Mouse (Mus musculus) liver, embryonic 13.5 days (tissue): ENCODE data around the gene BC055324. TPM values are rescaled to one million over a fixed set of nuclear protein-coding genes. Genes with fewer than 3 reads are reported as not detected.
"Not testable (repeated sequence)": the region's sequence is repeated elsewhere in the genome, so short reads cannot be mapped to it uniquely, and the experiment has no call there.

Experiments
- ATAC-seq: fragments of 200-750 bp; cut with Nextera tagmentation; 2 replicates; pipeline ENCODE4 v1.8.0; 2017; ENCODE audit warnings: low read depth, mild to moderate bottlenecking, moderate number of reproducible peaks, moderate library complexity
- DNase-seq: peaks from one replicate; pipeline ENCODE4 v3.0.0; 2022
- H3K27ac ChIP-seq: fragments of 300-500 bp; sonication (generic); 2 replicates; pipeline ENCODE4 v1.5.1; 2015; ENCODE audit warnings: moderate library complexity, mild to moderate bottlenecking, inconsistent platforms
- H3K27me3 ChIP-seq: fragments of 300-500 bp; sonication (generic); 2 replicates; pipeline ENCODE4 v1.6.1; 2015; ENCODE audit warnings: mild to moderate bottlenecking, inconsistent platforms
- H3K36me3 ChIP-seq: fragments of 300-500 bp; sonication (generic); 2 replicates; pipeline ENCODE4 v1.6.1; 2015; ENCODE audit warnings: mild to moderate bottlenecking, inconsistent platforms
- H3K4me1 ChIP-seq: fragments of 300-500 bp; sonication (generic); replicated peaks from 2 replicates; pipeline ENCODE4 v1.6.1; 2015; ENCODE audit warnings: inconsistent platforms
- H3K4me2 ChIP-seq: fragments of 300-500 bp; sonication (generic); 2 replicates; pipeline ENCODE4 v1.6.1; 2015; ENCODE audit warnings: inconsistent platforms, mild to moderate bottlenecking, moderate library complexity
- H3K4me3 ChIP-seq: fragments of 300-500 bp; sonication (generic); replicated peaks from 2 replicates; pipeline ENCODE4 v1.5.1; 2015; ENCODE audit warnings: mild to moderate bottlenecking, inconsistent platforms
- H3K9ac ChIP-seq: fragments of 300-500 bp; sonication (generic); 2 replicates; pipeline ENCODE4 v1.6.1; 2015; ENCODE audit warnings: mild to moderate bottlenecking, inconsistent platforms
- H3K9me3 ChIP-seq: fragments of 300-500 bp; sonication (generic); replicated peaks from 2 replicates; pipeline ENCODE4 v1.6.1; 2016; ENCODE audit warnings: inconsistent platforms
- WGBS: fragments of 180-500 bp; shearing (Covaris S2); methylation state at CpG from one replicate; pipeline ENCODE4 v1.1.7; 2015; ENCODE audit not compliant: insufficient replicate concordance; 5-methylcytosine and 5-hydroxymethylcytosine counted together
- polyA plus RNA-seq: library from polyadenylated mRNA; unstranded; fragments of >200 nt; fragmentation: Nextera tagmentation; extraction: Ambion mirVana; gene quantifications from 2 replicates; pipeline ENCODE4 v1.2.1, GENCODE M21; 2015

Gene BC055324
- polyA plus RNA-seq: 11.0 and 14.5 TPM in 2 replicates

DNA sequence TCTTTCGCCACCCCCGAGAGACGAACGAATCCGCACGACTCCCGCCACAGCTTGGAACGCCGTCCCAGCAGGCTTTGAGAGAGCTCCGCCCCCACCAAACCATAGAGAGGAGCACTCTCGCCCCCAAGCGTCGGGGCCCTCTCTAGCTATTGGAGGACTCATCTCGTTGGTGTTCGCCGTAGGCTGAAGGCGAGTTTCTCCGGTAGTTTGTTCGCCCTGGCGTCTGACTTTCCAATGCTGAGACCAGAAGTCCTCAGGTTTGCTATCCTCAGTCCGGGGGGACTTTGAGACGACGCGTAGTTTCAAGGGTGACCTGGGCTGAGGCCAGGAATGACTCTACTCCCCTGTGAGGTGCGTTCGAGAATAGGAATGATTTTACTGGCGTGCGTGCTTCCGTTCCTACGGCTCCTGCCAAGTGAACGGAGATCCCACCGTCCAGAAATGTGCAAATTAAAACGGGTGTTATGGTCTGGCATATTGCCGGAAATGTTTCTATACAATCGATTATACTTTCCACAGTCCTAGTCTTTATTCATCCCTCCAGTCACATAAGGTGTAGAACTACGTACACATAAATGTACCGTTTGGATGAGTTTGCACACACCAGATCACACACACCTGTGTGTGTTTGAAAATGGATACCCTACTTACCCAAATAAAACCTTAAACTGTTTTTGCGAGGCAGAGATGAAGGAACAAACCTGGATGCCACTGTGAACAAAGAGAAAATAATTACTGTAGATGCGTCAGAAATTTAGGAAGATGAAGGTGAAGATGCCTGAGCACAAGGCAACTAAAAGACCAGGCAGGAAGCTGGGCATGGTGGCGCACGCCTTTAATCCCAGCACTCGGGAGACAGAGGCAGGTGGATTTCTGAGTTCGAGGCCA is at the start of gene BC055324, which contains the start of gene Mettl18:
TSS of gene BC055324 (minus strand) at position 76 of the 888 bp plus-strand sequence.
TSS of gene Mettl18 (plus strand) at position 169 of the 888 bp plus-strand sequence.
- WGBS: under 1% methylated on average over 43 of the region's 43 CpGs
- peak; percentile 95 for ATAC-seq

GRCm38 (mm10) chr1:164043549-164043948 is 49.0 kb upstream of the BC055324 start:
- DNase-seq (no peak), ATAC-seq (peak; percentile 43; the same call in 1 of the 2 replicates)
- WGBS: 46% methylated on average over 3 of the region's 3 CpGs

More for the DNA sequence above, at the start of gene BC055324, which contains the start of gene Mettl18:
- Histone ChIP-seq H3K4me2 (peak within 1 kb of the TSS; percentile 79), H3K27ac (peak within 1 kb of the TSS; percentile 66), H3K4me1 (peaks cover 23% of the 10 kb centered on the region), H3K9me3 (no peaks in the 10 kb centered on the region), H3K9ac (peak within 1 kb of the TSS; percentile 79), H3K4me3 (peak within 1 kb of the TSS; percentile 82), H3K36me3 (0 out of 2 replicates have a peak, but pooled peaks cover 7% of the 10 kb centered on the region), H3K27me3 (no peaks in the 10 kb centered on the region)
- peak; percentile 88 for DNase-seq

DNA sequence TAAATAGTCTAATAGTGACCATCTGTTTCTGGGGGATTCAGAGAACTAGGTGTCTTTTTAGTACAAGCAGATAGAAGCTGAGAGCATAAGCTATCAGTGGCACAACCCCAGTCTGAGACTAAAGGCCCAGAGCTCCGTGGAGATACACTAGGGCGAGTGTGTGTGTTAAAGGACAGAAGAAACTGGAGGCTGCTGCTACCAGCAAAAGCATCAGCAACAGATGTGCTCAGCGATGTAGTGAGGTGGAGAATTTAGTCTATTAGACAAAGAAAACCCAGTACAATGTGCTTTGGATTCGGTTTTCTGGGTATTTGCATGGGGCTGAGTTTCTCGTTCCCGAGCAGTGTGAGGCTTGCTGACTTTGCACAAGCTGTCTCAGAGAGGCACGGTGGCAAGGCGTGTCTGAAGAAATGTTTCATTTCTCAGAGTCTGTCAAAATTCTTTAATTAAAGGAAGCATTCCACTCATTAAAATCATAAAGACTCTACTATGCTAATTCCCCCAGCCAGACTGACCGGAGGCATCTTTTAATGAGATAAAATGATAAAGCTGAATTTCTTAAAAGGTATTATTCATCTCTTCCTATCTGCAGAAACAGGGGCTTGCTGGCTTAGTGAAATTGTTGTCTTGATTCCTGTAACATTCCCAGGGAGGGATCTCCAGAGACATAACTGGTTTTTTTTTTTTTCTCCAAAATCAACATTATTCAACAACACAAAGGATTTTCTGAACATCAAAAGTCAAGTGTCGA is 46.0 kb upstream of the BC055324 start:
- Histone ChIP-seq H3K27me3 (no peaks in the 10 kb centered on the region), H3K4me3 (no peak overlapping the region), H3K4me2 (no peak overlapping the region), H3K9me3 (no peaks in the 10 kb centered on the region), H3K9ac (no peak overlapping the region), H3K4me1 (no peaks in the 10 kb centered on the region), H3K36me3 (no peaks in the 10 kb centered on the region), H3K27ac (no peak overlapping the region)
- DNase-seq (no peak), ATAC-seq (no peak)
- WGBS: 68% methylated on average over 10 of the region's 10 CpGs

More at GRCm38 (mm10) chr1:164043549-164043948, 49.0 kb upstream of the BC055324 start:
- H3K4me1 ChIP-seq: no peaks in the 10 kb centered on the region
- H3K4me2 ChIP-seq: no peak overlapping the region
- H3K9me3 ChIP-seq: no peaks in the 10 kb centered on the region
- no peak overlapping the region for H3K4me3 ChIP-seq
- no peak overlapping the region for H3K9ac ChIP-seq
- no peaks in the 10 kb centered on the region for H3K36me3 ChIP-seq
- H3K27me3 ChIP-seq: no peaks in the 10 kb centered on the region
- no peak overlapping the region for H3K27ac ChIP-seq

DNA sequence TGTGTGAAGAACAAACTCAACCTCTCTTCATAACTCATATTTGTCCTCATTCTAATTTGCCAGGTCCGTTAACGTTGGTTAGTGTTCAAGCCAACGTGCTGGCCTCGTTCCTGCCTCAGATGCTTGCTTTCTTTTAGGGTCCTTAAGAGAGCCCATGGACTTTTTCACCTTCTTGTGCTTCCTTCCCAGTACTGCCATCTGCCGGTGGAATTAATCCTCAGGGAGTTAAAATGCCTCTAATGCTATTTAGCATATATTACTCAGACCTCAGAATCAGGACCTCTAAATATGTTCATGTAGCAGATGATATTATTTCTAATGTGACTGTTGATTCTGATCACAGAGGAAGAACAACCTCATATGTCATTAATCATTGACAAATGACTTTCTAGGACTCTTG is 32.8 kb upstream of the BC055324 start:
- ATAC-seq (no peak), DNase-seq (no peak)
- Histone ChIP-seq H3K4me1 (no peaks in the 10 kb centered on the region), H3K4me2 (no peak overlapping the region), H3K4me3 (no peak overlapping the region), H3K27ac (no peak overlapping the region), H3K9ac (no peak overlapping the region), H3K9me3 (no peaks in the 10 kb centered on the region), H3K27me3 (no peaks in the 10 kb centered on the region), H3K36me3 (no peaks in the 10 kb centered on the region)
- 48% methylated on average over 5 of the region's 5 CpGs for WGBS

GRCm38 (mm10) chr1:164025685-164026084 is 31.1 kb upstream of the BC055324 start:
- no peak for ATAC-seq
- Histone ChIP-seq H3K27me3 (no peaks in the 10 kb centered on the region), H3K9me3 (no peaks in the 10 kb centered on the region), H3K9ac (no peak overlapping the region), H3K4me2 (no peak overlapping the region), H3K36me3 (no peaks in the 10 kb centered on the region), H3K4me1 (no peaks in the 10 kb centered on the region), H3K27ac (no peak overlapping the region), H3K4me3 (no peak overlapping the region)
- 47% methylated on average over 4 of the region's 4 CpGs for WGBS
- no peak for DNase-seq

DNA sequence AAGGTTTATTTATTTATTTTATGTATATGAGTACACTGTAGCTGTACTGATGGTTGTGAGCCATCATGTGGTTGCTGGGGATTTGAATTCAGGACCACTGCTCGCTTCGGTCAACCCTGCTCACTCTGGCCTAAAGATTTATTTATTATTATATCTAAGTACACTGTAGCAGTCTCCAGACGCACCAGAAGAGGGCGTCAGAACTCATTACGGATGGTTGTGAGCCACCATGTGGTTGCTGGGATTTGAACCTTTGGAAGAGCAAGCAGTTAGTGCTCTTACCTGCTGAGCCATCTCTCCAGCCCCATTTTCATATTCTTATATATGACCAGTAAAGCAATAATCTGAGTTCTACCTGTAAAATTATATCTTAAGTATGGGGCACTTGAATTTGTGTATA is 27.5 kb upstream of the BC055324 start:
- H3K4me2 ChIP-seq, H3K27ac ChIP-seq, H3K4me3 ChIP-seq, H3K27me3 ChIP-seq, H3K4me1 ChIP-seq, H3K9ac ChIP-seq, ATAC-seq, DNase-seq, H3K36me3 ChIP-seq, H3K9me3 ChIP-seq: not testable (repeated sequence)
- WGBS: 54% methylated on average over 5 of the region's 5 CpGs

GRCm38 (mm10) chr1:164020746-164021145 is 26.1 kb upstream of the BC055324 start:
- ATAC-seq, H3K9me3 ChIP-seq, H3K9ac ChIP-seq, H3K4me1 ChIP-seq, H3K27ac ChIP-seq, H3K4me2 ChIP-seq, H3K36me3 ChIP-seq, H3K27me3 ChIP-seq, H3K4me3 ChIP-seq, DNase-seq: not testable (repeated sequence)
- WGBS: 89% methylated on average over 3 of the region's 3 CpGs

DNA sequence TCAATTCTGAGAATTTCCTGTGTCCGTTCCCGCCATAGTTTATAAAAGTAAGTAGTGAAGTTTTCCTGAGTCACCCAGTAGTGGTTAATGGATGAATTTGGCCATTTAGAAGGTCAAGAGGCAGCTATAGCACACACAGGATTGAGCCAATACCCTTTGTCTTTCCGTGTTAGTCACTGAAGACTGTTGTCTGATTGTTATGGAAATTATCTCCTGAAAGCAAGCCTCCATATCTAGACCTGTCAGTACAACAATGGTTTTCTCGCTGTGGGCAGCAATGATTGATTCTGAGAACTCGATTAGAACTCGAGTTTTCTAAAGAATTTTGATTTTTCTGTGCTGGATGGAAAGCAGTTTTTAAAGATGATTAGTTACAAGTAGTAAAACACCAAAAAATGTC is 25.2 kb upstream of the BC055324 start:
- no peak overlapping the region for H3K4me3 ChIP-seq
- no peaks in the 10 kb centered on the region for H3K4me1 ChIP-seq
- H3K27me3 ChIP-seq: no peaks in the 10 kb centered on the region
- 41% methylated on average over 6 of the region's 6 CpGs for WGBS
- no peak overlapping the region for H3K4me2 ChIP-seq
- DNase-seq (no peak), ATAC-seq (no peak)
- H3K9ac ChIP-seq: no peak overlapping the region
- no peaks in the 10 kb centered on the region for H3K36me3 ChIP-seq
- H3K27ac ChIP-seq: no peak overlapping the region
- no peaks in the 10 kb centered on the region for H3K9me3 ChIP-seq

- H3K9me3 ChIP-seq: no peaks in the 10 kb centered on the region
- H3K36me3 ChIP-seq: no peaks in the 10 kb centered on the region
- no peak overlapping the region for H3K27ac ChIP-seq
- no peak overlapping the region for H3K9ac ChIP-seq
- no peak overlapping the region for H3K4me3 ChIP-seq
- no peak overlapping the region for H3K4me2 ChIP-seq
- no peaks in the 10 kb centered on the region for H3K4me1 ChIP-seq
- ATAC-seq (no peak), DNase-seq (no peak)
- no peaks in the 10 kb centered on the region for H3K27me3 ChIP-seq
- 76% methylated on average over 16 of the region's 16 CpGs for WGBS
Observed at GRCm38 (mm10) chr1:164018221-164018896, 23.8 kb upstream of the BC055324 start.

DNA sequence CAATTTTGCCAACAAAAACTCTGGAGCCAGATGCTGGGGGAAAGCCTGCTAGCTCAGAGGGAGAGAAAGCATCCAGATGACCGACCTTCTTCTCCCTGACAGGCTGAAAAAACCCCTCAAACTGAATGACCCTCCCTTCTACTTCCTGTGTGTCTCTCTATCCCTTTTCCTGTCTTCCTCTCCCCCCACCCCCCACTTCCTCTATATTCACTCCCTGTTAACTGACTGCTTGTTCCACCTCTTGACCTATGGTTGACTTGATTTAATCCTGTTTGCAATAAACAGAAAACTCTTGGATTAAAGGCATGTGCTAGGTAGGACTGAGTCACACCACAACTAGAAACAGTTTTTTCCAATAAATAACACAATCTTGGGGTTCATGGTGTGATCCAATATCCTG is 20.0 kb upstream of the BC055324 start:
- Histone ChIP-seq H3K4me3 (no peak overlapping the region), H3K9me3 (no peaks in the 10 kb centered on the region), H3K4me2 (no peak overlapping the region), H3K36me3 (no peaks in the 10 kb centered on the region), H3K27ac (no peak overlapping the region), H3K9ac (no peak overlapping the region), H3K4me1 (no peaks in the 10 kb centered on the region), H3K27me3 (no peaks in the 10 kb centered on the region)
- DNase-seq (no peak), ATAC-seq (no peak)
- WGBS: 16% methylated on average over 1 of the region's 1 CpGs

DNA sequence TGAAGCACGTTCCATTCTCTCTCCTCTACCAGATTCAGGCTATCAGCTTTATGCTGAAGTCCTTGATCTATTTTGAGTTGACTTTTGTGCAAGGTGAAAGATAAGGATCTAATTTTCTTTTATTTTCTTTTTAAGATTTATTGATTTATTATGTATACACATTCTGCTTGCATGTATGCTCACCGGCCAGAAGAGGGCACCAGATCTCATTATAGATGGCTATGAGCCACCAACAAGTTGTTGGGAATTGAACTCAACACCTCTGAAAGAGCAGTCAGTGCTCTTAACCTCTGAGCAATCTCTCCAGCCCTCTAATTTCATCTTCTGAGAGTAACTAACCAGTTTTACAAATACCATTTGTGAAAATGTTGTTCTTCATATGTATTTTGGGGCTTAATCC is 14.6 kb upstream of the BC055324 start:
- 32% methylated on average over 2 of the region's 2 CpGs for WGBS

More for the DNA sequence above, 14.6 kb upstream of the BC055324 start:
- no peaks in the 10 kb centered on the region for H3K4me1 ChIP-seq
- H3K27me3 ChIP-seq: no peaks in the 10 kb centered on the region
- ATAC-seq: no peak
- no peak overlapping the region for H3K27ac ChIP-seq
- H3K9ac ChIP-seq: no peak overlapping the region
- no peak overlapping the region for H3K4me2 ChIP-seq
- H3K4me3 ChIP-seq: no peak overlapping the region
- DNase-seq: no peak
- H3K36me3 ChIP-seq: no peaks in the 10 kb centered on the region
- no peaks in the 10 kb centered on the region for H3K9me3 ChIP-seq
